Mouse (Mus musculus) right cerebral cortex, adult 18-20 months (tissue): Measurements from ENCODE around the gene Lrrc39.

Experiments
- DNase-seq: peaks from one replicate; pipeline ENCODE4 v3.0.0; 2022; ENCODE audit warnings: mixed read lengths

The Lrrc39 gene

GRCm38 (mm10) chr3:116614295-116614892 is 51.6 kb downstream of the Lrrc39 start, which contains the start of gene Trmt13:
Trmt13 (minus strand) TSS chr3:116614587.
- peak; percentile 34 for DNase-seq

- DNase-seq = no peak
Observed at GRCm38 (mm10) chr3:116615318-116616068, 52.7 kb downstream of the Lrrc39 start.

- DNase-seq = no peak
Observed at GRCm38 (mm10) chr3:116618855-116619254, 56.1 kb downstream of the Lrrc39 start.

DNA sequence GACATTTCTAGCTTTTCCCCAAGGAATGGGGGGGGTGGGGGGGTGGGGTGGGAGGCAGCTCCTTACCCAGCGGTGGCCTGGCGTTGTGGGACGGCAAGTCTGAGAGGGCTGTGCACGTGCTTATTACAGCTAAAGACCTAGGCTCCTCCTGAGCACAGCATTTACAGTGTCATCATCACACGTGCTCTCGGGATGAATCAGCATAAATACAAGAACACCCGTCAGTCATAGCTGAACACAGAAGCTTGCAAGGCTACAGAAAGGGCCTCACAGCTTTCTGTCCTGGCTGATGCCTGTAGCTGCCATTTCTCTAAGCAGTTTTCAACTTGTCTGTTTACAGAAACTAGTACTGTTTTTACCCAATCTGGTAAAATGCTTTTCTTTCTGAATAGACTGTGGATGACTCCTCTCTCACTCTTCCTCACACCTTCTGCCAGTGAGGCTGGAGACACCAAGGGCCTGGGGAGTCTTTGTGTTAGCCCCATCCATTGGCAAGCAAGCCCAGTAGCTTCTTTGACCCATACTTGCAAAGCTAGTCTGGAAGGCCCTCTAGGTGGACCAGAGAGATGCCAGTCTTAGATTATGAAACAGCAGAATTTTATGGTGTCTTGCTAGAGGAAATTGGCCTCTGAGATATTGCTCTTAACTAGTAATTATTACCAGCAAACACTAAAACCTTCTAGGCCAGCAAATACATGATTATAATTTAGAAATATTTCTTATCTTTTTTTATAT is 58.0 kb downstream of the Lrrc39 start:
- DNase-seq = peak; percentile 8

GRCm38 (mm10) chr3:116622641-116623040 is 59.9 kb downstream of the Lrrc39 start:
- DNase-seq = no peak

DNA sequence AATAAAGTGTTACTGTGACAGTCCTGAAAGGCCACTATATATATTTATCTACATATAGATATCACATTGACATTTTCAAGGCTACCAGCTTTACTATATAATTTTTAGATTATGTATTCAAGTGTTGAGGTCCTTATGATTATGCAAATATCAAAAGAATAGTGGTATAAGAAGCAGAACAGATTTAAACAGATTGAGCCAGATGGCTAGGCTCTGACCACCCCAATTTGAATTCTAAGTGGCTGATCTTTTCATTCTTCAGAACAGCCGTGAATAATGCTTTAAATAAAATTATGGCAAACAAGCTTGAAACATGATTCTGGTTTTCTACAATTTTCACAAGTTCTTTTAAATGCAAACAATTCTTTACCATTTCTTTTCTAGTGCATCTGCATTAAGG is 68.7 kb downstream of the Lrrc39 start:
- no peak for DNase-seq
